Mouse (Mus musculus) telencephalon, adult 2 months (tissue): Measurements from ENCODE around the gene Adssl1.

ENCODE experiments used
- DNase-seq: peaks from one replicate; pipeline ENCODE4 v3.0.0-alpha.2; 2011; ENCODE audit warnings: low read depth, low spot score

The Adssl1 gene

GRCm38 (mm10) chr12:112675245-112676035, 55.6 kb downstream of the Adssl1 start:
- peak; percentile 60 for DNase-seq

- DNase-seq = no peak
Measured at GRCm38 (mm10) chr12:112677076-112677475, 57.2 kb downstream of the Adssl1 start.

DNA sequence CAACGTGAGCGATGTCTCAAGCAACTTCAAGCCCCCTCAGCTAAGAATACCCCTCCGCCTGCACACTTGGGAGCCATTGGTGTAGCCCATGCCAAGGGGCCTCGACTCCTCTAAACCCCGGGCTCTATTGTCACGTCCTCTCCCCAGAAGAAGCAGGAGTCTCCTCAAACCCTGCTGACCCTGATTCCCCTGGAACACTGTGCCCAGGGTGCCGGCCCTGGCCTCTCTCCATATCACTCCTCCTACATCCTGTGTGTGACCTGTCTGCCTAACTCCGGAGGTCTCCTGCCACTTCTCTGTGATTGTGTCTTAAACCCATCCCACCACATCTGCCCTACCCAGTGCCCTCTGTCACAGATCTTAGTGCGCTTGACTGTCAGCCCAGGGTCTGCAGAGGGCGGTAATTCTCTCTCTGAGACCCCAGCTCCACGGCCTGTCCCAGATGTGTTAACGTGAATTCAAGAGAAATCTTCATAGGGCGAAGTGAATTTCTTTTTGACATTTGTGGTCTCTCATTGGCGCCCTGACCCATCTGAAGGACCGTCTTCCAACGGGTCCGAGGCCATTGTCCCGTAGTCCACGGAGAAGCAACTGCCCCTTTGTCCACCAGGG, 58.2 kb downstream of the Adssl1 start:
- DNase-seq = no peak

- no peak for DNase-seq
Measured at GRCm38 (mm10) chr12:112678555-112679026, 58.7 kb downstream of the Adssl1 start, which contains the start of gene Zbtb42. TSS of gene Zbtb42 (plus strand) at chr12:112678828.

DNA sequence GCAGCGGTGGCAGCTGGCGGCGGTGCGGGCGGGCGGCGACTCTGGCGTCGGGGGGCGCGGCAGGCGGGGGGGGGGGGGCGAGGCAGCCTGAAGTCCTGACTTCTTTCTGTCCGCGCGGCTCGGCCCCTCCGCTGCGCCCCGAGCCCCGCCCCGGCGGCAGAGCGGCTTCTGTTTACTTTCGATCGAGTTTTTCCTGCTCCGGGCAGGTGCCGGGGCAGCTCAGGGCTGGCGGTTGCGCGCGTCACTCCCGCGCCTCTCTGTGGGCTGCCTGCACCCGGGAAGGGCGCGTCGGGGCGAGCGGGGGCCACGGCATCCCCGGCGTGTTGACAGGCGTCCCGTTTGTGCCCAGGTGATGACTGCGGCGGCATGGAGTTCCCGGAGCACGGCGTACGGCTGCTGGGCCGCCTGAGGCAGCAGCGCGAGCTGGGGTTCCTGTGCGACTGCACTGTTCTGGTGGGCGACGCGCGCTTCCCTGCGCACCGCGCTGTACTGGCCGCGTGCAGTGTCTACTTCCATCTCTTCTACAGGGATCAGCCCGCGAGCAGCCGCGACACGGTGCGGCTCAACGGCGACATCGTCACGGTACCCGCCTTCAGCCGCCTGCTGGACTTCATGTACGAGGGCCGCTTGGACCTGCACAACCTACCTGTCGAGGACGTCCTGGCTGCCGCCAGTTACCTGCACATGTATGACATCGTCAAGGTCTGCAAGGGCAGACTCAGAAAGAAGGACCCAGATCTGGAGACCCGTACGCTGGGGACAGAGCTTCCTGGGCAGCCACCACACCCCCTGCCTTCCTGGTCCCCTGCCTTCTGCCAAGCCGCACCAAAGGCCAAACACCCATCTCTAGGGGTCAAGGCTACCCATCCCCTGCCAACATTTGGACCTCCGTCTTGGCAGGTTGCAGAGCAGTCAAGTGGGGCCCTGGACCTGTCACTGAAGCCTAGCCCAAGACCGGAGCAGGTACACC, 59.5 kb downstream of the Adssl1 start:
- no peak for DNase-seq

DNA sequence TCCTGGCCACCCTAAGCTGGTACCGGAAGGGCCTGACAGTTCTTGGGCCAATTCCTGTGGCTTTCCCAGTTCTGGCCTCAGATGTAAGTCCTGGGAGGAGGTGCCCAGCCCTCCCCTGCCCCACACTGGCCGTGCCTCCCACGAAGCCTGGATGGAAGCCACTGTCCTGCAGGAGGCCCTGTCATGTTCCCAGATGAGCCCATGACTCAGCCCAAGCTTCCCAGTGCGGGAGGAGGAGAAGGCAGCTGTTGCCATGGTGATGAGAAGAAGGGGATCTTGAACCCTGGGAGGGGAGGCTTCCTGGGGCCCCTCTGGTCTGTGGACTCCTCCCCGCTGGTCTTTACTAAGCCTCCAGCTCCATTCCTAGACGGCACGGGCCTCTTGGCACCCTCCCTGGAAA, 63.5 kb downstream of the Adssl1 start:
- no peak for DNase-seq

GRCm38 (mm10) chr12:112688458-112688857, 68.6 kb downstream of the Adssl1 start:
- DNase-seq = no peak
